Mouse (Mus musculus): ENCODE data around the gene B3gnt2. TPM values are rescaled to one million over a fixed set of nuclear protein-coding genes. Genes with fewer than 3 reads are reported as not detected.

The B3gnt2 gene
- polyA plus RNA-seq, 1 experiment from 2014 or later, result 2.0 TPM

DNA sequence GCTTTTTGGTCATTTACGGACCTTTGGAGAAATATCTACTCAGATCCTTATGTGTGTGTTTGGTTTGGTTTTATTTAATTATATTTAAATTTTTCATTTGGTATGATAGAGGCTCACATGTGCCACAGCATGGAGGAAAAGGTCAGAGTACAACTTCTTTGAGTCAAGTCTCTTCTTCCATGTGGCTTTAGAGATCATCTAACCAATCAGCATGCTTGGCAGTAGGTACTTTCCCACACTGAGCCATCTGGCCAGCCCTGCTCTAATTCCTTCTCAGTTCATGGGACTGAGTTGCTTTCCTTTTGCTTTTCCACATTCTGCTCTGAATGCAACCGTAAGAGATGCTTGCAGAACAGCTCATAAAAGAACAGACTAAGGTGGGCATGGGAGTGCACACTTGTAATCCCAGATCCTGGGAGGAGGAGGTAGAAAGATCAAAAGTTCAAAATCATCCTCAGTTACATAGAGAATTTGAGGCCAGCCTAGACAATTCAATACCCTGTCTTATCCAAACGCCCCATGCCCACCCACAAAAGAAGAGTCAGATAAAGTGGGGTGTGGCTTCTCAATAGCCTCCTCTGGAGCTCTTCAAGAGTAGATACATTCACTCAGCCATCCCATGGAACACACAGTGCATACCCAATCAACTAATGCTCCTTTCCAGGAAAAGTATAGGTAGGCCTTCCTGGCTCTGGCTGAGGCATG, 67.4 kb downstream of the B3gnt2 start:
- no peaks in the 10 kb centered on the region for H3K36me3 ChIP-seq (replicated peaks)
- H3K4me2 ChIP-seq, result no peak overlapping the region
- no peak overlapping the region for H3K27ac ChIP-seq
- no peak overlapping the region for H3K4me3 ChIP-seq
- 90% methylated on average over 3 of the region's 3 CpGs for whole genome bisulfite sequencing
- ATAC-seq (replicated peaks), result no peak
- H3K9ac ChIP-seq, result no peak overlapping the region
- no peaks in the 10 kb centered on the region for H3K27me3 ChIP-seq (replicated peaks)
- H3K9me3 ChIP-seq, result no peaks in the 10 kb centered on the region
- H3K4me1 ChIP-seq, result no peaks in the 10 kb centered on the region

- ATAC-seq (replicated peaks), result no peak
- H3K4me1 ChIP-seq, result no peaks in the 10 kb centered on the region
- no peaks in the 10 kb centered on the region for H3K27me3 ChIP-seq (replicated peaks)
- no peaks in the 10 kb centered on the region for H3K9me3 ChIP-seq
- no peaks in the 10 kb centered on the region for H3K36me3 ChIP-seq (replicated peaks)
- H3K27ac ChIP-seq, result no peak overlapping the region
- no peak overlapping the region for H3K4me2 ChIP-seq
- no peak overlapping the region for H3K4me3 ChIP-seq
- H3K9ac ChIP-seq, result no peak overlapping the region
- WGBS, result 88% methylated on average over 1 of the region's 1 CpGs
Observed at GRCm38 (mm10) chr11:22792149-22792548, 68.6 kb downstream of the B3gnt2 start.

DNA sequence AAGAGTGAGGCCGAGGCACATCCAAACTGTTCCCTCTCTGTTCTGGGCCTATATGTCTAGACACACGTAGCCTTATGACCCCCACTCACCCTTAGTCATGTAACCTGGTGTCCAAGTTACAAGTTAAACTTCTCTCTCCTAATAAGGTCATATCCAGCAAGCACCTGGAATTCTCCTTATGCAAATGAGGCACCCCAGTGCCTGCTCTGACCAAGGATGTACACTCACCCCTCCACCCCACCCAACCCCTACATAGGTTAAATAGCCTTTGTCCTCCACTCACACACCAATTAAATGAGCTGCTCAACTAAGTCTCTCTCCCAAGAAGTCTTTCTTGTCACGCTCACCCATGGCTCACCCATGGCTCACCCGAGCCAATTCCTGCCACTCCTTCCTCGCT, 69.0 kb downstream of the B3gnt2 start:
- Histone ChIP-seq H3K4me2 (no peak overlapping the region), H3K27ac (no peak overlapping the region), H3K27me3 (replicated peaks) (no peaks in the 10 kb centered on the region), H3K4me3 (no peak overlapping the region), H3K9me3 (no peaks in the 10 kb centered on the region), H3K4me1 (no peaks in the 10 kb centered on the region), H3K36me3 (replicated peaks) (no peaks in the 10 kb centered on the region), H3K9ac (no peak overlapping the region)
- WGBS, result 89% methylated on average over 5 of the region's 5 CpGs
- no peak for ATAC-seq (replicated peaks)

- Histone ChIP-seq H3K4me2 (no peak overlapping the region), H3K4me3 (no peak overlapping the region), H3K27ac (no peak overlapping the region), H3K9me3 (no peaks in the 10 kb centered on the region), H3K4me1 (no peaks in the 10 kb centered on the region), H3K27me3 (replicated peaks) (no peaks in the 10 kb centered on the region), H3K36me3 (replicated peaks) (no peaks in the 10 kb centered on the region), H3K9ac (no peak overlapping the region)
- ATAC-seq (replicated peaks), result no peak
- WGBS, result 79% methylated on average over 2 of the region's 2 CpGs
Observed at GRCm38 (mm10) chr11:22787833-22788232, 72.9 kb downstream of the B3gnt2 start.

DNA sequence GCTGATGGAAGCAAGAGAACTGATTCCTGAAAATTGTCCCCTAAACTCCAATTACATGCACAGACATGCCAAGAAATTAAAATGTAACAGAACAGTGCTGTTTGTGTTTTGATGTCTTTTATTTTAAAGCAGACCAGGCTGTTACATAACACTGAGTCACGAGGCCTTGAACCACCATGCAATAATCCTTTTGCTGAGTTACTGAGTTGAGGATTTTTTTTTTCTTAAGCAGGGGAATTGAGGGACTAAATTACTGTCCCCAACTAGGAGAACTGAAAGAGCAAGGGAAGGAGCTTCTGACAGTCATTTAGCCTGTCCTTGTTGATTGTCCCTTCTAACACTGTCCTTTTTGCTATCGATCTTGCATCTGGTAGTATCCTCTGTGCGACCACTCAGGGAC, 76.3 kb downstream of the B3gnt2 start:
- Histone ChIP-seq H3K9ac (no peak overlapping the region), H3K27me3 (replicated peaks) (no peaks in the 10 kb centered on the region), H3K4me1 (no peaks in the 10 kb centered on the region), H3K36me3 (replicated peaks) (no peaks in the 10 kb centered on the region), H3K4me2 (no peak overlapping the region), H3K27ac (no peak overlapping the region), H3K4me3 (no peak overlapping the region), H3K9me3 (no peaks in the 10 kb centered on the region)
- ATAC-seq (replicated peaks), result no peak
- 89% methylated on average over 3 of the region's 3 CpGs for WGBS

GRCm38 (mm10) chr11:22782705-22783124, 78.0 kb downstream of the B3gnt2 start:
- ATAC-seq (replicated peaks), result no peak
- no peaks in the 10 kb centered on the region for H3K9me3 ChIP-seq
- 74% methylated on average over 13 of the region's 13 CpGs for WGBS
- no peak overlapping the region for H3K4me3 ChIP-seq
- no peak overlapping the region for H3K9ac ChIP-seq
- H3K27me3 ChIP-seq (replicated peaks), result no peaks in the 10 kb centered on the region
- no peak overlapping the region for H3K27ac ChIP-seq
- H3K4me1 ChIP-seq, result no peaks in the 10 kb centered on the region
- no peak overlapping the region for H3K4me2 ChIP-seq
- no peaks in the 10 kb centered on the region for H3K36me3 ChIP-seq (replicated peaks)

DNA sequence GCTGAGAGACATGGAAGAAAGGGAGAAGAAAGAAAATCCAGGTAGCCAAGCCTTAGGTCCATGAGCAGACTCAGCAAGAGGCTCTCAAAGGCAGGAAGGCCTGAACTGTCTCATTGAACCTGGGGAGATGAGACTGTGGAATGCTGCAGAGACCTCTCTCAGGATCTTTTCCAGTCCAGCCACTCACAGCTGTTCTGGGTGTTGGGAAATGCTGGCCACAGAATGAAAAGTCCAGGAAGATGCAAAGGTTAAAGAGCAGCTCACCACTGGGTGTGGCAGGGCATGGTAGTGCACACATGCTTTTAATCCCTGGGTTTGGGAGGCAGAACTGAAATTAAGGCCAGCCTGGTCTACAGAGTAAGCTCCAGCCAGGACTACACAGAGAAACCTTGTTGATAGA, 79.6 kb downstream of the B3gnt2 start:
- no peaks in the 10 kb centered on the region for H3K27me3 ChIP-seq (replicated peaks)
- H3K4me1 ChIP-seq, result no peaks in the 10 kb centered on the region
- H3K27ac ChIP-seq, result no peak overlapping the region
- no peak overlapping the region for H3K9ac ChIP-seq
- no peak overlapping the region for H3K4me2 ChIP-seq
- H3K36me3 ChIP-seq (replicated peaks), result no peaks in the 10 kb centered on the region
- no peak for ATAC-seq (replicated peaks)
- no peak overlapping the region for H3K4me3 ChIP-seq
- no peaks in the 10 kb centered on the region for H3K9me3 ChIP-seq

DNA sequence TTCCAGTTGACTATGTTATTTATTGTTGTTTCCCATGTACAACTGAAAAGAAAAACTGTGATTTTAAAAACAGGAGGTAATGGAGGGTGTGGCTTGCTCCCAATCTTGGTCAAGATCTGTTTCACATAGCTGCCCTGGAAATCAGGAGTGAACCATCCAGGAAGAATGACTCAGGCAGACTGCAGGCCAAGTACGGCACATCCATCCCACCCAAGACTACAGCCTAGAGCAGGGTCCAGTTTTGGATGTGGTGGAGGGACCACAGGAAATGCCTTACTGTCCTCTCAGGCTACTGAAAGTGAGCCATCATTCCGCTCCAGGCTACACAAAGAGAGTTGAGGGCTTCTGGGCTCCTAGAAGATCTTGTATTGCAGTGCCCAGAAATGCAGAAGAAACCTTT, 80.0 kb downstream of the B3gnt2 start:
- Histone ChIP-seq H3K4me1 (no peaks in the 10 kb centered on the region), H3K36me3 (replicated peaks) (no peaks in the 10 kb centered on the region), H3K4me2 (no peak overlapping the region), H3K9ac (no peak overlapping the region), H3K27ac (no peak overlapping the region), H3K27me3 (replicated peaks) (no peaks in the 10 kb centered on the region), H3K9me3 (no peaks in the 10 kb centered on the region), H3K4me3 (no peak overlapping the region)
- 93% methylated on average over 2 of the region's 2 CpGs for WGBS
- no peak for ATAC-seq (replicated peaks)

DNA sequence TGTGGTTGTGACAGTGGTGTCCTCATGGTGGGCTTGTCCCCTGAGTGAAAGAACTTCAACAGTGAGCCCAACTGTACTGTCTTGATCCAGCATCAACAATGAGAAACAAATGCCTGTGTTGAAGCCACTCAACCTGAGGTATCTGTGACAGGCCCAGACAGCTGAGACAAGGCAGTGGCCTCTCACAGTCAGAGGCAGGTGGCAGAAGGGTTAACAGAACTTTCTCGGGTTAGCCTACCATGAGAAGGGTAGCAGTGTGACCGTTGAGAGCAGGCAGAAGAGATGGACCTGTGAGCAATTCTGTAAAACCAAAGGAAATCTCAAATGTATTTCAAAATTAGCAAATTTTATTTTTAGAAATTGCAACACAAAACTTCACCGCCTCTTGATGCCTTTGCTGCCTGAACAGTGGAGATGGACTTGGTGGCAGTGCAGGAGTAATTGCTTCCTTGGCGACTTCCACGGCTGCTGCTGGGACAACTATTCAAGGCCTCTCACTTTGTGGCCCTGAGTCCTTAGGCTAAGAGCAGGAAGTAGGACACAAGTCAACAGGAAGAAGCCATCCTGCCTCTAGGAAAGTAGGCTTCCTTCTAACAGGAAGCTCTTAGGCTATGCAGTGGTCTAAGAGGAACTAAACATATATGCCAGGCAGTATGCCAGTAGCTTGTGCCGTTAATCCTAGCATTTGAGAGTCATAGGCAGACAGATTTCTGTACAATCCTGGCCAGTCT, 80.8 kb downstream of the B3gnt2 start:
- 86% methylated on average over 6 of the region's 6 CpGs for WGBS
- H3K4me3 ChIP-seq, result no peak overlapping the region
- H3K27me3 ChIP-seq (replicated peaks), result no peaks in the 10 kb centered on the region
- H3K9ac ChIP-seq, result no peak overlapping the region
- no peaks in the 10 kb centered on the region for H3K4me1 ChIP-seq
- no peaks in the 10 kb centered on the region for H3K36me3 ChIP-seq (replicated peaks)
- no peak overlapping the region for H3K27ac ChIP-seq
- ATAC-seq (replicated peaks), result no peak
- no peaks in the 10 kb centered on the region for H3K9me3 ChIP-seq
- no peak overlapping the region for H3K4me2 ChIP-seq

GRCm38 (mm10) chr11:22778596-22778995, 82.2 kb downstream of the B3gnt2 start:
- Histone ChIP-seq H3K27me3 (replicated peaks) (no peaks in the 10 kb centered on the region), H3K9ac (no peak overlapping the region), H3K36me3 (replicated peaks) (no peaks in the 10 kb centered on the region), H3K4me1 (no peaks in the 10 kb centered on the region), H3K27ac (no peak overlapping the region), H3K9me3 (no peaks in the 10 kb centered on the region), H3K4me3 (no peak overlapping the region), H3K4me2 (no peak overlapping the region)
- ATAC-seq (replicated peaks), result no peak
- 77% methylated on average over 3 of the region's 3 CpGs for WGBS

DNA sequence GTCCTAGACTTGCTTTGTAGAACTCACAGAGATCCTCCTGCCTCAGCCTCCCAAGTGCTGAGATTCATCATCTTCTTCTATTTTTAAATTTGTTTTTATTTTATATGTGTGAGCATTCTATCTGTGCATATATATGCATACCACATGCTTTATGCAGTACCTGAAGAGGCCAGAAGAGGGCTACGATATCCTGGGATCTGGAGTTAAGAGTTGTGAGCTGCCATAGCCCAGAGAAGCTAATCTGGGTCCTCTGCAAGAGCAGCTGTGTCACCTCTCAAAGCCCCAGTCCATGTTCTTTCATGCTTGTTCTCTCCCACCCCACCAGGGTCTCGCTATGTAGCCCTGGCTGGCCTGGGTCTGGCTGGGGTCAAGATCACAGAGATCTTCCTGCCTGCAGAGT, 83.2 kb downstream of the B3gnt2 start:
- H3K9ac ChIP-seq, result no peak overlapping the region
- no peaks in the 10 kb centered on the region for H3K27me3 ChIP-seq (replicated peaks)
- H3K9me3 ChIP-seq, result no peaks in the 10 kb centered on the region
- no peak for ATAC-seq (replicated peaks)
- no peaks in the 10 kb centered on the region for H3K4me1 ChIP-seq
- 90% methylated on average over 2 of the region's 2 CpGs for WGBS
- no peak overlapping the region for H3K4me2 ChIP-seq
- no peaks in the 10 kb centered on the region for H3K36me3 ChIP-seq (replicated peaks)
- H3K27ac ChIP-seq, result no peak overlapping the region
- no peak overlapping the region for H3K4me3 ChIP-seq

GRCm38 (mm10) chr11:22774821-22775220, 85.9 kb downstream of the B3gnt2 start:
- H3K4me1 ChIP-seq, result no peaks in the 10 kb centered on the region
- no peak for ATAC-seq (replicated peaks)
- H3K9ac ChIP-seq, result no peak overlapping the region
- no peak overlapping the region for H3K4me2 ChIP-seq
- no peaks in the 10 kb centered on the region for H3K27me3 ChIP-seq (replicated peaks)
- H3K4me3 ChIP-seq, result no peak overlapping the region
- no peaks in the 10 kb centered on the region for H3K36me3 ChIP-seq (replicated peaks)
- 85% methylated on average over 2 of the region's 2 CpGs for WGBS
- no peaks in the 10 kb centered on the region for H3K9me3 ChIP-seq
- no peak overlapping the region for H3K27ac ChIP-seq

DNA sequence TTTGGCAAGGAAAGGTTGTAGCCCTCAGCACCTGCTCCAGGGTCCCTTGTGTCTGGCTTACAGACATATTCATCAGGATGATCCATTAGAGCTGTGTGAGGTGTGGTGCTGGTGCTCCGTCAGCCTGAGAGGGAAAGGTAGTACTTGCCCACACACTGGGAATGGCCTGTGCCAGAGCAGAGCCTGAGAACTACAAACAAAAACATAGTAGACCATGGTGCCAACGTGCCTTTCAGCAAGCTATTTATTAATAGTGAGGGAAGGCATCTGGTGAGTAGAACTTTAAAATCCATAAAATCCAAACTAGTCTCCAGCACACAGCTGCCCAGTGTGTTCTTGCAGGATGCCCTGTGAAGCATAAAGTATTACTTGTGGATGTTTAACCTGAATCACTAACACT, 94.5 kb downstream of the B3gnt2 start:
- 72% methylated on average over 2 of the region's 2 CpGs for WGBS
- no peaks in the 10 kb centered on the region for H3K9me3 ChIP-seq
- no peaks in the 10 kb centered on the region for H3K4me1 ChIP-seq
- H3K27ac ChIP-seq, result no peak overlapping the region
- no peak overlapping the region for H3K4me2 ChIP-seq
- no peak overlapping the region for H3K4me3 ChIP-seq
- H3K27me3 ChIP-seq (replicated peaks), result no peaks in the 10 kb centered on the region
- ATAC-seq (replicated peaks), result no peak
- H3K9ac ChIP-seq, result no peak overlapping the region
- no peaks in the 10 kb centered on the region for H3K36me3 ChIP-seq (replicated peaks)
